Mouse (Mus musculus): ENCODE measurements around the gene Nxnl1.
"Not testable (repeated sequence)": the region's sequence is repeated elsewhere in the genome, so short reads cannot be mapped to it uniquely, and the experiment has no call there.

Nxnl1 gene

DNA sequence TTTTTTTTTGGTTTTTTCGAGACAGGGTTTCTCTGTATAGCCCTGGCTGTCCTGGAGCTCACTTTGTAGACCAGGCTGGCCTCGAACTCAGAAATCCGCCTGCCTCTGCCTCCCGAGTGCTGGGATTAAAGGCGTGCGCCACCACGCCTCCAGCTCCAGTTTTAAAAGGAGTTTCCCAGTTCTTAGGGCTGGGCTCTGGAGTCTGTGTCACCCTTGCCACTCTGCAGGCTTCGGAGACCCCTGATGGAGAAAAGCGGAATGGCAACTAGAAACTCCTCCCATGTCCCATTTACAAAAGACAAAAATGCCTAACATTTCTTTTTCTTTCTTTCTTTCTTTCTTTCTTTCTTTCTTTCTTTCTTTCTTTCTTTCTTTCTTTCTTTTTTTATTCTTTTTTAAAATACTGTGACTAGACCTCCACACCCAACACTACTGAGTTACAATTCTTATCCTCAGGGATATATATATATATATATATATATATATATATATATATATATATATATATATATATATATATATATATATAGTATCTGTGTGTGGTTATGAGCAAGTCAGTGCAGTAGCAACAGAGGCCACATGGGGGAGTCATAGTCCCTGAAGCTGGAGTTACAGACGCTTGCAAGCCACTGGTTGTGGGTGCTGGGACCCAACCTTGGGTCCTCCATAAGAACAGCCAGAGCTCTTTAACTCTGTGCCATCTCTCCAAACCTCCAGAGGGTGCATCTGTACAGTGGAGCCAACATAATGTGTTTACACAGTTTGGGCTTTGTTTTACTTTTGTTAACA lies 47.2 kb downstream of the Nxnl1 start:
- DNase-seq (ENCODE audit: low read depth, low spot score) = not testable (repeated sequence)

DNA sequence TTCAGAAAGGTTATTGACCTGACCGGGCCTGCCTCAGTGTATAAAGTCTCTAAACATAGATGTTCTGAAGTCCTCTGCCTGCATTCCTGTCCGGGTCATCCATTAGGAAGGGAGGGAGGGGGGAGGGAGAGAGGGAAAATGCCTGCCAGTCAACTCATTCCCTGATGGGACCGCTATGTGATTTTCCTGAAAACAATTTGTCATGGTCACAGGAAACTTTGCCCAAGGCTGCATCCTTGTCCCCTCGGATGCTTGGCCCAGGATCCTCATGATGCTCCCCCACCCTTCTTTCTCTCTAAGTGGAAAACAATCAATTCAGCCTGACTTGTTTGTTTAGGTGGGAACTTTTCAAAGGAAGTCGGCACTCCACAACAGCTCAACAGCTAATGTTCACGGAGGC lies 49.6 kb downstream of the Nxnl1 start:
- no peak for DNase-seq (ENCODE audit: low read depth, low spot score)

DNA sequence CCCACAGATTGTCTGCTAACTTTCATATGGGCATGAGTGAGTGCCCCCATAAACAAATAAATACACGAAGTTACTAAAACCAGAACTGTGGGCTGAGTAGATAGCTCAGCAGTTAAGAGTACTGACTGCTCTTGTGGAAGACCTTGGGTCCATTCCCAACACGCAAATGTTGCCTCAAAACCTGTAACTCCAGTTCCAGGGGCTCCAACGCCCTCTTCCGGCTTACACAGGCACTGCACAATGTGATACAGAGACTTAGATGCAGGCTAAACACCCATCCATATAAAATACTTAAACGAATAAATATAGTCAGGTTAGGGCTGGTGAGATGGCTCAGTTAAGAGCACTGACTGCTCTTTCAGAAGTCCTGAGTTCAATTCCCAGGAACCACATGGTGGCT lies 51.4 kb downstream of the Nxnl1 start:
- no peak for DNase-seq (ENCODE audit: low read depth, low spot score)

DNA sequence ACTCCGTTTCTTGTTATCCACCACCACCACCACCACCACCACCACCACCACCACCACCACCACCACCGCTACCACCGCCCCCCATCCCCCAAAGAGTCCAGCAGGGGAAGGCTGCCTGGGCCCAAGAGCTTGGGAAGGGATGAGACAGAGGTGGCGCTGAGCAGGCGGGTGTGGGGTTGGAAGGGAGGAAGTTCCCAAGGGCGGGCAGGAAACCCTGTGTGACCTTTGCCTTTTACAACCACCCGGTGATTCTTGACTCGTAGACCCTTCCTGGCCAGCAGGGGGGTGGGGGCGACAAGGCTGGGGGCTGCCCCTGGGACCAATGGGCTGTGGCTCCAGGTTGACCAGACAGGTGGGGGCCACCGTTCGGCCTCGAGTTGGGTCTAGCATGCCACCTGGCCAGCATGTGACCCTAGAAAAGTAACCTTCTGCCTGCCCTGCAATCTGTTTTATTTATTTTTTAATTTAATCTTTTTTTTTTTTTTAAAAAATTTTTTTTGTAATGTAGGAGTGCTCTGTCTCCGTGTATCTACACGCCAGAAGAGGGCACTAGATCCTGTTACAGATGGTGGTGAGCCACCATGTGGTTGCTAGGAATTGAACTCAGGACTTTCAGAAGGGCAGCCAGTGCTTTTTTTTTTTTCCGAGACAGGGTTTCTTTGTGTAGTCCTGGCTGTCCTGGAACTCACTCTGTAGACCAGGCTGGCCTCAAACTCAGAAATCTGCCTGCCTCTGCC lies 53.2 kb downstream of the Nxnl1 start:
- no peak for DNase-seq (ENCODE audit: low read depth, low spot score)

DNA sequence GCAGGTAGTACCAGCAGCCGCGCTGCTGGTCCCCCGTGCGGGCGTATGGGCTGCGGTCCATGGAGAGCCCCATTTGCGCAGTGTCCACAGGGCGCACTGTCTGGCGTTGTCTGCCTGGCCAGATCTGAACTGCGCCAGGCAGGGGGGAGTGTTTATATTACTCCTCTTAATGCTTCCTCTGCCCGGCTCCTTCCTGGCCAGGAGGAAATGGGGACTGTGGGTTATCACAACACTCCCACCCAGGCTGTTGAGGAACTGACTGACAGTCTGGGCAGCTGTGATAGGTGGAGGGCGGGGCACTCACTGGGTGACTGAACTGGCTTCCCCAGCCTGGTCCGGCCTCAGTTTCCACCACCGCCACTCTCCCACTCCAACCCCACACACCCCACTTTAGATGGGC lies 54.8 kb downstream of the Nxnl1 start, which contains the start of gene Plvap:
TSS of gene Plvap (minus strand) at position 109 of the 400 bp plus-strand sequence.
- no peak for DNase-seq (ENCODE audit: low read depth, low spot score)

All from telencephalon, adult 2 months (tissue).